Mouse (Mus musculus): Measurements from ENCODE around the gene Rasgrf1. TPM values are rescaled to one million over a fixed set of nuclear protein-coding genes. Genes with fewer than 3 reads are reported as not detected.

The Rasgrf1 gene
- total and polyA plus RNA-seq, 3 experiments = not detected

GRCm38 (mm10) chr9:89916471-89916870, 6.8 kb downstream of the Rasgrf1 start:
- Histone ChIP-seq H3K9me3 (replicated peaks; ENCODE audit: low read length) (no peaks in the 10 kb centered on the region), H3K4me3 (replicated peaks in 1 of 3; ENCODE audit: low read depth in 2 of 3, low read length in 2 of 3, poor library complexity in 1 of 3) (no peak overlapping the region), H3K27me3 (replicated peaks) (peaks cover 6% of the 10 kb centered on the region), H3K4me1 (ENCODE audit: control insufficient read depth in 1 of 2, insufficient read depth in 2 of 2) (peaks cover 4 to 17% of the 10 kb centered on the region in 2 experiments; a peak in 3 of 4 replicates), H3K9ac (ENCODE audit: insufficient read depth, low read depth) (no peak overlapping the region), H3K79me2 (replicated peaks; ENCODE audit: control insufficient read depth, extremely low read depth, insufficient read depth, poor library complexity, severe bottlenecking) (no peaks in the 10 kb centered on the region), H3K4me2 (ENCODE audit: insufficient read depth, low read depth, poor library complexity, severe bottlenecking) (no peak overlapping the region), H3K36me3 (replicated peaks in 1 of 2; ENCODE audit: control insufficient read depth in 1 of 2, insufficient read depth in 1 of 2, low read length in 1 of 2) (no peaks in the 10 kb centered on the region), H3K27ac (ENCODE audit: insufficient read depth, low read depth) (no peak overlapping the region)
- no peak for DNase-seq (ENCODE audit: extremely low read depth)
- in situ Hi-C loops (cut with MboI; ENCODE audit: low pct_ligation_motif_present, low pct_unique_long_range_greater_than_20kb, low sequenced_read_pairs) = loop anchor here (10.0 kb wide), 1 partner anchor 52 kb away; no protein-coding TSS in a partner anchor
- TF ChIP-seq ZC3H11A (IDR thresholded peaks at IDR 0.05; ENCODE audit: low read depth, low read length) (no peak), POLR2A (IDR thresholded peaks at IDR 0.05; ENCODE audit: low read depth, low read length) (no peak), TCF12 (IDR thresholded peaks at IDR 0.05; ENCODE audit: low read depth, low read length) (no peak), ELF1 (IDR thresholded peaks at IDR 0.05; ENCODE audit: low read depth, low read length) (no peak), MAFK (IDR thresholded peaks at IDR 0.05; ENCODE audit: insufficient replicate concordance, low read length) (no peak), RCOR1 (conservative IDR thresholded peaks at IDR 0.05; ENCODE audit: low read depth, low read length) (no peak), MYC (IDR thresholded peaks at IDR 0.05; ENCODE audit: low read depth, low read length) (no peak), NELFE (IDR thresholded peaks at IDR 0.05; ENCODE audit: low read depth, low read length) (no peak)
- dilution Hi-C loops (cut with MboI; ENCODE audit: extremely low pct_ligation_motif_present, extremely low pct_unique_long_range_greater_than_20kb, low sequenced_read_pairs) = no loop called here

GRCm38 (mm10) chr9:89917431-89917830, 7.7 kb downstream of the Rasgrf1 start:
- DNase-seq (ENCODE audit: extremely low read depth) = no peak
- Histone ChIP-seq H3K4me2 (ENCODE audit: insufficient read depth, low read depth, poor library complexity, severe bottlenecking) (no peak overlapping the region), H3K27me3 (replicated peaks) (peaks cover 6% of the 10 kb centered on the region), H3K9ac (ENCODE audit: insufficient read depth, low read depth) (no peak overlapping the region), H3K79me2 (replicated peaks; ENCODE audit: control insufficient read depth, extremely low read depth, insufficient read depth, poor library complexity, severe bottlenecking) (no peaks in the 10 kb centered on the region), H3K9me3 (replicated peaks; ENCODE audit: low read length) (no peaks in the 10 kb centered on the region), H3K36me3 (replicated peaks in 1 of 2; ENCODE audit: control insufficient read depth in 1 of 2, insufficient read depth in 1 of 2, low read length in 1 of 2) (no peaks in the 10 kb centered on the region), H3K4me3 (replicated peaks in 1 of 3; ENCODE audit: low read depth in 2 of 3, low read length in 2 of 3, poor library complexity in 1 of 3) (no peak overlapping the region), H3K27ac (ENCODE audit: insufficient read depth, low read depth) (no peak overlapping the region), H3K4me1 (ENCODE audit: control insufficient read depth in 1 of 2, insufficient read depth in 2 of 2) (peaks cover 0 to 7% of the 10 kb centered on the region in 2 experiments; a peak in 2 of 4 replicates)
- in situ Hi-C loops (cut with MboI; ENCODE audit: low pct_ligation_motif_present, low pct_unique_long_range_greater_than_20kb, low sequenced_read_pairs) = loop anchor here (10.0 kb wide), 1 partner anchor 53 kb away; no protein-coding TSS in a partner anchor
- TF ChIP-seq MYC (IDR thresholded peaks at IDR 0.05; ENCODE audit: low read depth, low read length) (no peak), RAD21 (IDR thresholded peaks at IDR 0.05; ENCODE audit: low read depth, low read length) (peak; percentile 27), HCFC1 (IDR thresholded peaks at IDR 0.05; ENCODE audit: low read depth, low read length) (no peak), NRF1 (IDR thresholded peaks at IDR 0.05; ENCODE audit: low read depth, low read length) (no peak), ELF1 (IDR thresholded peaks at IDR 0.05; ENCODE audit: low read depth, low read length) (no peak), UBTF (IDR thresholded peaks at IDR 0.05; ENCODE audit: low read depth, low read length) (no peak), IRF4 (IDR thresholded peaks at IDR 0.05; ENCODE audit: low read depth, low read length) (no peak), MAZ (IDR thresholded peaks at IDR 0.05; ENCODE audit: low read depth, low read length) (no peak), CTCF (conservative IDR thresholded peaks at IDR 0.05 in 1 of 2, IDR thresholded peaks at IDR 0.05 in 1 of 2; ENCODE audit: low read depth in 2 of 2, low read length in 2 of 2) (peak; percentile 7 to 48; a peak in 2 of 4 replicates)
- dilution Hi-C loops (cut with MboI; ENCODE audit: extremely low pct_ligation_motif_present, extremely low pct_unique_long_range_greater_than_20kb, low sequenced_read_pairs) = no loop called here
